Mouse (Mus musculus) embryonic fibroblast, embryonic 13.5 days (primary cell): ENCODE measurements around the gene Twf2.

Source experiments
- CTCF ChIP-seq: IDR thresholded peaks from 2 replicates; pipeline ENCODE4 v1.5.1; 2011; ENCODE audit warnings: mild to moderate bottlenecking, control low read depth, low read length, moderate library complexity, borderline replicate concordance; ENCODE audit not compliant: insufficient read depth
- POLR2A ChIP-seq: IDR thresholded peaks from 2 replicates; pipeline ENCODE4 v1.6.1; 2011; ENCODE audit warnings: low read depth, mild to moderate bottlenecking, control low read depth, low read length, moderate library complexity

- TF ChIP-seq CTCF: no peak
- TF ChIP-seq POLR2A: no peak
Measured at GRCm38 (mm10) chr9:106231816-106232215, 28.9 kb downstream of the Twf2 start.
